Mouse (Mus musculus): ENCODE data around the gene Gcnt2.
"Not testable (repeated sequence)": the region's sequence is repeated elsewhere in the genome, so short reads cannot be mapped to it uniquely, and the experiment has no call there.

Gcnt2 gene

GRCm38 (mm10) chr13:40868844-40869587 is 9.5 kb downstream of the Gcnt2 start:
- DNase-seq (ENCODE audit: low spot score in 2 of 2) = no peak

- no peak for DNase-seq (ENCODE audit: low spot score in 2 of 2)
These were observed 14.5 kb downstream of the Gcnt2 start for GRCm38 (mm10) chr13:40874021-40874420.

- DNase-seq (ENCODE audit: low spot score in 2 of 2) = no peak
These were observed 15.9 kb downstream of the Gcnt2 start for GRCm38 (mm10) chr13:40875415-40875814.

- no peak for DNase-seq (ENCODE audit: low spot score in 2 of 2)
These were observed 18.0 kb downstream of the Gcnt2 start for GRCm38 (mm10) chr13:40877589-40877988.

- DNase-seq (ENCODE audit: low spot score in 2 of 2) = no peak
These were observed 21.0 kb downstream of the Gcnt2 start for GRCm38 (mm10) chr13:40880557-40880956.

GRCm38 (mm10) chr13:40882606-40883005 is 23.1 kb downstream of the Gcnt2 start:
- DNase-seq (ENCODE audit: low spot score in 2 of 2) = no peak

- no peak for DNase-seq (ENCODE audit: low spot score in 2 of 2)
These were observed 24.3 kb downstream of the Gcnt2 start for GRCm38 (mm10) chr13:40883903-40884302.

- no peak for DNase-seq (ENCODE audit: low spot score in 2 of 2)
These were observed 25.3 kb downstream of the Gcnt2 start for GRCm38 (mm10) chr13:40884878-40885277.

- DNase-seq (ENCODE audit: low spot score in 2 of 2) = no peak
These were observed 26.5 kb downstream of the Gcnt2 start for GRCm38 (mm10) chr13:40885935-40886642.

GRCm38 (mm10) chr13:40886643-40887381 is 27.3 kb downstream of the Gcnt2 start:
- no peak for DNase-seq (ENCODE audit: low spot score in 2 of 2)

GRCm38 (mm10) chr13:40890595-40890994 is 31.0 kb downstream of the Gcnt2 start:
- peak; percentile 48 to 53 for DNase-seq (ENCODE audit: low spot score in 2 of 2)

GRCm38 (mm10) chr13:40891369-40891768 is 31.8 kb downstream of the Gcnt2 start:
- not testable (repeated sequence) for DNase-seq (ENCODE audit: low spot score in 2 of 2)

- DNase-seq (ENCODE audit: low spot score in 2 of 2) = no peak
These were observed 32.5 kb downstream of the Gcnt2 start for GRCm38 (mm10) chr13:40892043-40892442.

GRCm38 (mm10) chr13:40892547-40892946 is 33.0 kb downstream of the Gcnt2 start:
- DNase-seq (ENCODE audit: low spot score in 2 of 2) = no peak

- DNase-seq (ENCODE audit: low spot score in 2 of 2) = no peak
These were observed 34.0 kb downstream of the Gcnt2 start for GRCm38 (mm10) chr13:40893573-40893972.

GRCm38 (mm10) chr13:40898049-40898690 is 38.6 kb downstream of the Gcnt2 start:
- DNase-seq (ENCODE audit: low spot score in 2 of 2) = not testable (repeated sequence)

- no peak for DNase-seq (ENCODE audit: low spot score in 2 of 2)
These were observed 39.1 kb downstream of the Gcnt2 start for GRCm38 (mm10) chr13:40898698-40899097.

- DNase-seq (ENCODE audit: low spot score in 2 of 2) = peak; percentile 44 to 57
These were observed 39.9 kb downstream of the Gcnt2 start for GRCm38 (mm10) chr13:40899349-40899993.

- no peak for DNase-seq (ENCODE audit: low spot score in 2 of 2)
These were observed 40.7 kb downstream of the Gcnt2 start for GRCm38 (mm10) chr13:40899994-40900970.

- no peak for DNase-seq (ENCODE audit: low spot score in 2 of 2)
These were observed 41.7 kb downstream of the Gcnt2 start for GRCm38 (mm10) chr13:40901263-40901662.
